Mouse (Mus musculus): Measurements from ENCODE around the gene Rhot2. TPM values are rescaled to one million over a fixed set of nuclear protein-coding genes. Genes with fewer than 3 reads are reported as not detected.

Rhot2 gene
- polyA plus RNA-seq, 1 experiment from 2014 or later = 20.6 TPM

DNA sequence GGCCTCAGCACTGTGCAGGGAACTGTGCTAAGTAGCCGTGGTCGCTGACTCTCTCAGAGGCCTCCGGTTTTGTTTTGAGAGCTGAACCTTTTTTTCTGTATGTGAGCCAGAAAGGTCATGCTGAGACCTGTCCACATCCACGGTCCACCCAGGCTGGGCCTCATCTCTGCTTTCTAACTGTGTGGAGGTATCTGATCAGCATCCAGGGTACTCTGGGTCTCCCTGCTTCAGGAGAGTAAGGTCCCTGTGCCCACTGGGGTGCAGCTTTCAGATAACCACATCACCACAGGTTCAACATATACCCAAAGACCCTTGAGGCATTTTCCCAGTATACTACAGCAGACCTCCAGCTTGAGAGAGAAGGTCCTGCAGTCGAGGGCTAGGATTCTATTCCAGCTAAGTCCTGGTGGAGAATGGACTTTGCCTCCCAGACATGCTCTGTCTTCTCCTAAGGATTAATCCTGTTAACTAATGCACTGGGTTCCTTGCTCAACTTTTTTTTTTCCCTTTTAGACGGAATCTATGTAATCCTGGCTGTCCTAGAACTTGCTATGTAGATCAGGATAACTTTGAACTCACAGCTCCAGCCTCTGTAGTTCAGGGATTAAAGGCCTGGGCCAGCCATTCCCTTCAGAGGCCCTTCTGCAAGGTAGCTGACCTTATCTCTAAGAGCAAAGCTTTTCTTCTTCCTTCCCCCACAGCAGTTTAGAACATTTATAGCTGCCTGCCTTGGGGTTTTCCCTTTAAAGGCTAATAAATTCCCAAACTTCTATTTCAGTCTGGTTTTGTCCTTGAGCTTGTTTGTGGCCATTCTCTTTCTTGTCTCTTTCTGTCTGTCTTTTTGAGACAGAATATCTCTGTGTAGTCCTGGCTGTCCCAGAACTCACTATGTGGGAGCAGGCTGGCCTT, 17.3 kb upstream of the Rhot2 start:
- Histone ChIP-seq H3K4me3 (peak overlapping the region; percentile 70), H3K4me2 (peak overlapping the region; percentile 82), H3K27me3 (no peaks in the 10 kb centered on the region), H3K27ac (peak overlapping the region; percentile 62), H3K36me3 (no peaks in the 10 kb centered on the region), H3K9ac (peak overlapping the region; percentile 68), H3K9me3 (no peaks in the 10 kb centered on the region), H3K4me1 (peaks cover 16% of the 10 kb centered on the region)
- peak; percentile 33; the same call in 1 of the 2 replicates for ATAC-seq (ENCODE audit: borderline replicate concordance, extremely low read depth, low FRiP score, low TSS enrichment)
- 13% methylated on average over 6 of the region's 6 CpGs for WGBS

DNA sequence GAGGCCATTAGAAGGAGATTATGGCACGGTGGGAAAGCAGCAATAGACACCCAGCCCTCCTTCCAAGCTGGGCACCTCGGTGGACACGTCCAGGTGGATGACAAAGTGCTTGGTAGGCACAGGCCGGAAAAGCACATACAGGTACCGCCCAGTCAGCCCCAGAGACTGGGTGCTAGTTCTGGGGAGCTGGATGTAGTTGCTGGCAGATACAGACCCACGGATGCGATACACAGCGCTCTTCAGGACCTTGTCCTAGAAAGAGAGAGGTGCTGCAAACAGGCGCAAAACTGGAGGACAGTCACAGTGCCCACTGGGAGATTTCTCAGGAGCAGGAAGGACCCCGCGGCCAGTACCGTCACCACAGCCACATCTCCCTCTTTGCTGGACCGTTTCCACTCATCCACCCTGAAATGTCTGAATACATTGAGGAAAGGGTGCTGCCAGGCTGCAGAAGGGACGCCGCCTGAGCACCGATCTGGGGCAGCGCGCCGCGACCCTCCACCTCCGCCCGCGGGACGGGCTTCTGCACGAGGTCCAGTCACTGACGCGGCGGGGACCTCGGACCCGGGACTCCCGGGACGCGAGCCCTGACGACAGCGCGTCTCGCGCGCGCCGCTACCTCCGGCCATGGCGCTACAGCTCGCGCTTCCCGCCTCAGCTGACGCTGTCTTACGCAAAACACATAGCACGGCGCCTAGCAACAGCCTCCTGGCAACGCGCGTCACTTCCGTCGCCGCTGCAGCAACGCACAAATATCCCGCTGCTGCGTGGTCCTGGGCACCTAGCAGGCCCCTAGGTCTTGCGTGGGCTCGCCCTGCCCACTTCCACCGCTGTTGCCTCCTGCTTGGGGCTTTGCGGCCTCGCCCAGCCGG, 16.4 kb upstream of the Rhot2 start, which contains the start of gene Wdr90:
Gene Wdr90, minus strand, starts transcription at position 670 of the 872 bp plus-strand sequence.
- Histone ChIP-seq H3K4me2 (peak within 1 kb of the TSS; percentile 82), H3K9me3 (no peaks in the 10 kb centered on the region), H3K9ac (peak within 1 kb of the TSS; percentile 68), H3K4me1 (peaks cover 16% of the 10 kb centered on the region), H3K27me3 (no peaks in the 10 kb centered on the region), H3K36me3 (no peaks in the 10 kb centered on the region), H3K4me3 (peak within 1 kb of the TSS; percentile 70), H3K27ac (peak within 1 kb of the TSS; percentile 62)
- peak; percentile 93 for ATAC-seq (ENCODE audit: borderline replicate concordance, extremely low read depth, low FRiP score, low TSS enrichment)
- WGBS = 3% methylated on average over 62 of the region's 65 CpGs

DNA sequence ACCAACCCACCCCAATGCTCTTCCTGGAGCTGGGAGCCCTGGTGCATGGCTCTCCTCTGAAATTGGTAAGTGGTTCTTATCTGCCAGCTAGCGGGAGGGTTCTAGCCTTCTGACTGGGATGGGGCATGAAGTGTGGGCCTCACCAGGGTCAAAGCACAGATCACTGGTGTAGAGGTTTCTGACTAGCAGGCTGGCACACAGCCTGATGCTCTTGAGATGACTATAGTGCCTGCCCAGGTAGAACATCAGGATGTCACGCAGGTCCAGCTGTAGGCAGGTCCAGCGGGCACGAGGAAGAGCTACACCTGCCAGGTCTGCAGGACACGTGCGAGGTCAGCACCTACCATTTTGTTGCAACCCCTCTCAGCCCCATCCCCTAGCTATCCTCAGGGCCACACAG, 15.6 kb upstream of the Rhot2 start:
- peaks cover 16% of the 10 kb centered on the region for H3K4me1 ChIP-seq
- peak overlapping the region; percentile 68; the same call in 1 of the 2 replicates for H3K9ac ChIP-seq
- 86% methylated on average over 6 of the region's 6 CpGs for WGBS

DNA sequence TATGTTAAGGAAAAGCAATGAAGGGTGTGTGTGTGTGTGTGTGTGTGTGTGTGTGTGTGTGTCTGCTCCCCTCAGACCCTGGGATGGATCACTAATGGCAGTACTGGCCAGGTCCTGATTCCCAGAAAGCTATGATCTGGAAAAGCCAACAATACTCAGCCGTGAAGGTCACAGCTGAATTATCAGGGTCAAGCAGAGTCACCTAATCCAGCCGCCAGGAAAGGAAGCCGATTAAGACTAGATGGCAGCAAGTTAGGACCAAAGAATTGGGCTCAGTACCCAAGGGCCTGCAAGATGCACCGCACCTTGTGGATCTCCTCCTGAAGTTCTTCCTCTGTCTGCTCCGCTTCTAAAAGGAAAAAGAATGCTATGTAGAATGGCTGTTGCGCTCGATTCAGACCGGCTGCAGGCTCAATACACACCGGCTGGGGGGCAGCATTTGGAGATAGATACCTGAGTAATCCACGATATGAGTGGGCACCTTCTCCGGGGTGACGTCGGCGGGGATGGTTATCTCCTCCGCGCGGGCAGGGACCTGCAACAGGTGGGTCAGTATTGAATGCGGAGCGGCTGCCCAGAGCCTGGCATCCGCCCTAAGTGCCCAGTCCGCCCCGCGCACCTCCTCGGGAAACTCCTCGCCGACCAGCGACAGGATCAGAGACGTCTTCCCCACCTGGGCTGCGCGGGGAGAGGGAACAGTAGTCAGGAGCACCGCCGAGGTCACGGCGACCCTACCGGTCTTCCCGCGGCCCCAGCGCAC, 835 bp downstream of the Rhot2 start:
- Histone ChIP-seq H3K9ac (peak overlapping the region; percentile 78), H3K9me3 (no peaks in the 10 kb centered on the region), H3K4me1 (peaks cover 15% of the 10 kb centered on the region), H3K27ac (peak overlapping the region; percentile 80), H3K4me3 (peak overlapping the region; percentile 77), H3K36me3 (peaks cover 46% of the 10 kb centered on the region), H3K4me2 (peak overlapping the region; percentile 82), H3K27me3 (no peaks in the 10 kb centered on the region)
- ATAC-seq (ENCODE audit: borderline replicate concordance, extremely low read depth, low FRiP score, low TSS enrichment) = no peak; the same call in 1 of the 2 replicates
- 1% methylated on average over 38 of the region's 38 CpGs for WGBS

More for the DNA sequence above, 15.6 kb upstream of the Rhot2 start:
- Histone ChIP-seq H3K36me3 (no peaks in the 10 kb centered on the region), H3K27ac (no peak overlapping the region), H3K9me3 (no peaks in the 10 kb centered on the region), H3K4me3 (peak overlapping the region; percentile 70; the same call in 1 of the 2 replicates), H3K27me3 (no peaks in the 10 kb centered on the region), H3K4me2 (peak overlapping the region; percentile 82)
- no peak for ATAC-seq (ENCODE audit: borderline replicate concordance, extremely low read depth, low FRiP score, low TSS enrichment)

DNA sequence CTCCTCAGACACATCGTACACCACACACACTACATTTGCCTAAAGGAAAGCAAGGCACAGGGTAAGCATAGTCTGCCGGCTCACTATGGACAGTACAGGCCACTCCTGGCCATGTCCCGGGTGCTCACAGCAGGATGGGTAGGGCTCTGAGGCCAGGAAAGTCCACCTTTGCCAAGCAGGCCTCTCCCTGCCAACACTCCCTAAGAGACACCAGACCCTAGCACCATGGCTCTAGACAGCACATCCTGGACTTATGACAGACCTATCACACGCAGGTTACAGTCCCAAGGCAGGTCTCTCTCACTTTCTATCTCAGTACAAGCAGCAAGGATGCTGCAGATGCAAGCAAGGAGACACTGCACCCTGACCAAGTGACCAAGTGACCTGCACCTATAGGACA, 1.5 kb downstream of the Rhot2 start:
- Histone ChIP-seq H3K36me3 (peaks cover 48% of the 10 kb centered on the region), H3K4me2 (peak overlapping the region; percentile 82), H3K27ac (no peak overlapping the region), H3K9me3 (no peaks in the 10 kb centered on the region), H3K27me3 (no peaks in the 10 kb centered on the region), H3K4me1 (peaks cover 15% of the 10 kb centered on the region), H3K4me3 (peak overlapping the region; percentile 77), H3K9ac (no peak overlapping the region)
- 94% methylated on average over 4 of the region's 4 CpGs for WGBS
- ATAC-seq (ENCODE audit: borderline replicate concordance, extremely low read depth, low FRiP score, low TSS enrichment) = no peak

DNA sequence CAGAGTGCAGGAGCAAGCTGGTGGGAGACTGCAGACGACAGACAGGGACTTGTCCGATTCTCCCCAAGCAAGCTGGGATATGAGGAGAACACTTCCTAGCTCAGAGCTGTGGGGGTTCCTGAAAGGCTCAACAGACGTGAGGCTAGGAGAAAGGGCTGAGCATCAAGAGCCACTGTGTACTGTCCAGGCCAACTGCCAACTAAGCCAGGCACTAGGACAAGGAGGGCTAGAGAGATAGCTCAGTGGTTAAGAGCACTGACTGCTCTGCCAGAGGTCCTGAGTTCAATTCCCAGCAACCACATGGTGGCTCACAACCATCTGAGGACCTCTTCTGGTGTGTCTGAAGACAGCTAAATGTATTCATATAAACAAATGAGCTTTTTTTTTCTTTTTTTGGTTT, 2.1 kb downstream of the Rhot2 start:
- H3K36me3 ChIP-seq = peaks cover 48% of the 10 kb centered on the region
- H3K27me3 ChIP-seq = no peaks in the 10 kb centered on the region
- no peak overlapping the region for H3K27ac ChIP-seq
- no peak overlapping the region for H3K4me2 ChIP-seq
- no peak overlapping the region for H3K9ac ChIP-seq
- no peaks in the 10 kb centered on the region for H3K9me3 ChIP-seq
- no peak for ATAC-seq (ENCODE audit: borderline replicate concordance, extremely low read depth, low FRiP score, low TSS enrichment)
- H3K4me3 ChIP-seq = no peak overlapping the region
- 75% methylated on average over 3 of the region's 3 CpGs for WGBS
- peaks cover 15% of the 10 kb centered on the region for H3K4me1 ChIP-seq

DNA sequence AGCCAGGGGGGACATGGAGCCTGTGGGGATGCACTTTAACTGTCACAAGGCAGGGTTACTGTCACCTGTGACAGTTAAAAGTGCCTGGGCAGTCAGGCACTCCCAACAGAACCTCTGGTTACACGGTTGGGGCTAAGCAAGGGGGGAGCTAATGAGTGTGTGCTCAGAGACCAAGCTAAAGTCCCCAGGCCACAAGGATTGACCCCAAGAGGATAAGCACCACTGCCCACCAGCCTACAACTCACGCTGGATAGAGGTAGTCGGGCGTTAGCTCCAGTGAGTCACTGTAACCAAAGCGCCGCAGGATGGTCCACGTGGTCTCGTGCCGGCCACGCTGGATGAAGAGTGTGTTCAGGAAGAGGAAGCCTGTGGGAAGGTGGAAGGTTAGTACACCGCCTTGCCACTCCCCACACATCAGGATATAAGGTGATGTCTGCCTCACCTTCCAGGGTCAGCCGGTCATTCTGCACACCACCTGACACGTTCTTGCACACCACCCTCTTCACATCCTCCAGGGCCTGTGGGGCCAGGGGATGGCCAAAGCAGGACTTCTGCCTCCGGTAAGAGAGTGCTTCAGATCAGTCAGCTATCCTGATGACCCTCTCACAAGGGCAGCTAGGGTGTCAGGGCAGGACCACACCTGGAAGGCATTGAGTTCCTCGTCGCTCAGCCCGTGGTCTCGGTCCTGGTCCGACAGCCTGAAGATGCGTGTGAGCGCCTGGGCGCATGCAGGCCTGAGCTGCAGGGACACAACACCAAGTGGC, 3.4 kb downstream of the Rhot2 start, which contains the start of gene Gm20683:
Gene Gm20683, minus strand, starts transcription at position 647 of the 764 bp plus-strand sequence.
- Histone ChIP-seq H3K27me3 (no peaks in the 10 kb centered on the region), H3K9me3 (no peaks in the 10 kb centered on the region), H3K27ac (no peak within 1 kb of the TSS), H3K4me2 (no peak within 1 kb of the TSS), H3K9ac (no peak within 1 kb of the TSS), H3K4me3 (no peak within 1 kb of the TSS), H3K4me1 (peaks cover 27% of the 10 kb centered on the region), H3K36me3 (peaks cover 40% of the 10 kb centered on the region)
- 90% methylated on average over 22 of the region's 22 CpGs for WGBS
- ATAC-seq (ENCODE audit: borderline replicate concordance, extremely low read depth, low FRiP score, low TSS enrichment) = no peak

DNA sequence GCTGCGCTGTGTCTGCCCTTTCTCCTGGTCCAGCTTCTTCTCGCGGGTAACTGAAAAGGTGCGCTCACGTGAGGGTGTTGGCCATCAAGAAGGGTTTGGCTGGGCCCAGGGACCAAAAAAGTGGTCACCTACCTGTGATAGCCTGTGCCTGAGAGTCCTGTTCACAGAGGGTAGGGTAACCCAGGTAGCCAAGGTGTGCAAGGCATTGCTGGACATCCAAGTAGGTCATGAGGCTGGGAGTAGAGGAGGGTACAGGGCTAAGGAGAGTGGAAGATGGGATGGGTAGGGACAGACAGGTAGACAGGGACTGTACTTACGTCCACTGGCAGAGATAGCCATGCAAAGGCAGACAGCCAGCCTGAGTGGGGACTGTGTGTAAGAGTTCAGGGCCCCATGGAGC, 4.1 kb downstream of the Rhot2 start:
- Histone ChIP-seq H3K4me3 (no peak overlapping the region), H3K4me1 (peaks cover 34% of the 10 kb centered on the region), H3K9ac (no peak overlapping the region), H3K27me3 (no peaks in the 10 kb centered on the region), H3K4me2 (no peak overlapping the region), H3K9me3 (no peaks in the 10 kb centered on the region), H3K27ac (no peak overlapping the region), H3K36me3 (peaks cover 40% of the 10 kb centered on the region)
- 96% methylated on average over 6 of the region's 6 CpGs for WGBS
- ATAC-seq (ENCODE audit: borderline replicate concordance, extremely low read depth, low FRiP score, low TSS enrichment) = no peak

DNA sequence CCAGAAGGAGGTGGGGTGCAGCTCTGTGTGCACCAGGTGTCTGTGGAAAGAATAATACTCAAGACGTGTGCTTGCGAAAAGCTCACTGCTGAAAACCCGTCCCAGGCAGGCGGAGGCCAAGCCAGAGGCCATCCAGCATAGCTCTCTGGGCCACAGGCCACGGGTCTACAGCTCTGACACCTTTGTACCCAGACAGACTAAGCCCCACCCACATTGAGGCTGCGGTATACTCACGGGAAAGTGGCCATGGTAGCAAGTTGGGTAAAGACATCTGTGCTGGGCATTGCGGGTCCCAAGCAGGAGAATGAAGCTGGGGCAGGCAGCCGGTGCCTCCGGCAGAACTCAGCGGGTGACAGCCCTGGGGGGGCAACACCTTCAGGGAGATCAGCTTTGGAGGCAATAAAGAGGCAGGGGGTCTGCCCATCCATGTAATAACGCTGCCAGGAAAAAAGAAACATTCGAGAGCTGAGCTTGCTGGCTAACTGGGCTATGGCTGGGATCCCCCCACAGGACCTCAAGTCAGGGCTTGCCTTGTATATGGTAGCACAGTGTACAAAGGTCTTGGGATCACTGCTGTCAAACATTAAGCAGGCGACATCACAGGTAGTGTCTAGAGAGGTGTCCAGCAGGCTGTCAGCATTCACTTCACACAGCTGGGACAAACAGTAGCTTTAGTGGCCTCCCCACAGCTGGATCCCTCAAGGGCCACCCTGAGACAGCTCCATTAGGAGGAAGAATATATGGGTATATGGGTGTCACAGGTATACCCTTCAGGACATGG, 5.0 kb downstream of the Rhot2 start:
- H3K4me1 ChIP-seq = peaks cover 40% of the 10 kb centered on the region

DNA sequence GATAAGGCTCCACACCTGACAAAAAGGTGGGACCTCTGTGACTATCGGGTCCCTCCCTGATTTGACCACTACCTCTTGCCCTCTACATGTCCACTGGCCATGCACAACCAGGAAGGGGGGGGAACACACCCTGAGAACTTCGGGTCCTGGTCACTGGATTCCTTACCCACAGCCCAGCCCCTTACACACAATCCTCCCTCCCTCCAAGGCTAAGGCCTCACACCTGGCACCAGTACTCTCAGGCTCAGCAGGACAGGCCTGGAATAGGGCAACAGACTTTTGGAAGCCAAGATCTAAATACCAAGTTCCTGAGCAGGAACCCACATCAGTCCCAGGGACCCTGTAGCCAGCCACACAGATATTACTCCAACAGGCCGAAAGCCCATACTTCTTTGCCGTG, 5.7 kb downstream of the Rhot2 start:
- Histone ChIP-seq H3K36me3 (peaks cover 40% of the 10 kb centered on the region), H3K9me3 (no peaks in the 10 kb centered on the region), H3K27ac (no peak overlapping the region), H3K4me1 (peaks cover 46% of the 10 kb centered on the region), H3K9ac (no peak overlapping the region), H3K4me2 (no peak overlapping the region), H3K4me3 (no peak overlapping the region), H3K27me3 (no peaks in the 10 kb centered on the region)
- ATAC-seq (ENCODE audit: borderline replicate concordance, extremely low read depth, low FRiP score, low TSS enrichment) = no peak
- WGBS = 77% methylated on average over 4 of the region's 4 CpGs

More for the DNA sequence above, 5.0 kb downstream of the Rhot2 start:
- WGBS = 81% methylated on average over 14 of the region's 14 CpGs
- ATAC-seq (ENCODE audit: borderline replicate concordance, extremely low read depth, low FRiP score, low TSS enrichment) = no peak
- H3K27me3 ChIP-seq = no peaks in the 10 kb centered on the region
- no peak overlapping the region for H3K4me3 ChIP-seq
- H3K9me3 ChIP-seq = no peaks in the 10 kb centered on the region
- no peak overlapping the region for H3K27ac ChIP-seq
- H3K9ac ChIP-seq = no peak overlapping the region
- H3K36me3 ChIP-seq = peaks cover 40% of the 10 kb centered on the region
- H3K4me2 ChIP-seq = no peak overlapping the region

Measured in lung, embryonic 15.5 days (tissue).